Mouse (Mus musculus): ENCODE data around the gene Adamts18.

The Adamts18 gene

DNA sequence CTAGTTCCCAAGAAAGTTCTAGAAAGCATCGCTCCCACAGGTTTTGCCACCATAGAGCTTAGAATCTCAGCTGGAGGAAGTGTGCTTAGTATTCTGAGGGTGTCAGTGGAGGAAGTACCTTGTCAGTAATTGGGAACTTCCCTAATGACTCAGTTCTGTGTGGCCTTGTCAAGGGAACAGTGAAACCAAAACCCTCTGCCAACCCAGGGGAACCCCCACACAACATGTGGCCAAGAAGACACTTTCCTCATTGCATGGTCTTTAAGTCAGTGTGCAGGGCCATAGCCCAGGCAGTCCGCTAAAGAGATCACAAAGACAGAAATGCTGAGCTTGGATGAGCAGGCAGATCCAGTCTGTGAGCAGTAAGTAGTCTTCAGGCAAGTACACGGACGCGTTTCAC lies 192.4 kb downstream of the Adamts18 start:
- peak; percentile 58 to 64 for DNase-seq

DNA sequence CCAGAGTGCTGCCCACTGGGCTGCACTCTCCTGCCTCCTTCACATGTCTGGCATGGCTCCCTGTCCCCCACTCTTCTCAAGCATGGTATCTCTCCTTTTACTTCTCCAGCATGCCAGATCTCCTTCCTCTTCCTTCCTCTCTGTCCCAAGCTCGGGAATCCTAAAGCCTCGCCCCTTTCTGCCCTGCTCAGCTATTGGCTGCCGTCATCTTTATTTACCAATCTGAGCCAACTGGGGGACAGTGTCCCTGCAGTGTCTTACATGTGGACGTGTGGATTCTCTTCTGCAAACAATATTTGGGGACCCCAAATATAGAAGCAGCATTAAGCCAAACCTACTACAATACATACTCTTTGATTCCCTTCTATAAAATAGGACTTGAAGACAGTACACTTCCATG lies 195.4 kb downstream of the Adamts18 start:
- no peak for DNase-seq

DNA sequence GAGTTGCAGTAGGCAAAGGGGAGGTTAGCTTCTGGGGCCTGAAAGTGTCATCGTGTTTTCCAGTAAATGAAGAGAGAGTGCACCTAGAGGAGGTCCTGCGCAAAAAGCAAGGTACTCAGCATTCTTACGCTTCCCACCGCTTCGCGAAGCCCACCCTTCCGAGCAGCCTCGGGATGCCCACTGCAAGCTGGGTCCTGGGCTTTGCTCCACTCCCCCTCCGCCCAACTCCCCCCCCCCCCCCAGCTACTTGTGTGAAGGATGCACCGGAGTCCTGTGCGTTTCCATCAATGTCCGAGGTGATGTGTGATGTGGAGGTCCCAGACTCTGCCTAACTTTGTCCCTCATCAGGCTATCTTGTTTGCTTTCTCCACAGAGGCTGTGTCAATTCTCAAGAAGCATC lies 196.1 kb downstream of the Adamts18 start:
- no peak for DNase-seq
